8 mouse cellular contexts compared by ENCODE assay signal in the genomic region with DNA sequence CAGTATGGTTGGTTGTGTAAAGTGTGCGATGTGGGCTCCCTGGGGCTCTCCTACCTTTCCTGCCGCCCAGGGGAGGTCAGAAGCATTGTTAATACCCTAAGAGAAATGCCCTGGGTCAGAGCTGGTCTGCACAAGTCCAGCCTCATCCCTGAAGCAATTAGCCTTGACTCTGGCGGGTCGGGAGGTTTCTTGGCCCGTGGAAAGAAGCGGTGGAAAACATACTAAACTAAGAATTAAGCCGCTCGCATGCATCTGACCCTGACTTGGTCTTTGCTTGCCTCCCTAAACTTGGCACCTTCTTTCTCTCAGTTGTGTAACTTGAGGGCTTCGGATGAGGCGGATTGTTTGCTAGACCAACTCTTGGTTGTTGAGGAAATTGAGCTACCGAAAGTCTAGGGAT. TPM values are rescaled to one million over a fixed set of nuclear protein-coding genes. Genes with fewer than 3 reads are reported as not detected.
DNase-seq lines count a peak whose midpoint lies in the region; ATAC-seq and TF ChIP-seq lines count a peak whose summit lies in the region.

No protein-coding gene starts in this region.

- peaks cover 28% of the 10 kb centered on the region for H3K79me2 ChIP-seq in liver, adult 2 months (ENCODE audit: control insufficient read depth, insufficient read depth, low read length)

- peak overlapping the region; percentile 63 for H3K27ac ChIP-seq in liver, adult 2 months (replicated peaks; ENCODE audit: insufficient read depth, low read depth, low read length)
- H3K27ac ChIP-seq in heart, embryonic 15.5 days: peak overlapping the region; percentile 88
- H3K27ac ChIP-seq in limb, embryonic 12.5 days: peak overlapping the region; percentile 93

- TF ChIP-seq POLR2A in liver, adult 2 months (IDR thresholded peaks at IDR 0.05; ENCODE audit: extremely low read depth, insufficient read depth, low read length): no peak

- no peaks in the 10 kb centered on the region for H3K36me3 ChIP-seq in liver, adult 2 months (ENCODE audit: control insufficient read depth, insufficient read depth, low read length)
- H3K36me3 ChIP-seq in heart, embryonic 15.5 days: no peaks in the 10 kb centered on the region
- no peaks in the 10 kb centered on the region for H3K36me3 ChIP-seq in limb, embryonic 12.5 days

- H3K4me2 ChIP-seq in heart, embryonic 15.5 days: peak overlapping the region; percentile 79
- H3K4me2 ChIP-seq in limb, embryonic 12.5 days: peak overlapping the region; percentile 82

- H3K9ac ChIP-seq in liver, adult 2 months (ENCODE audit: low read depth, low read length): peak overlapping the region; percentile 95
- peak overlapping the region; percentile 86 for H3K9ac ChIP-seq in heart, embryonic 15.5 days
- peak overlapping the region; percentile 96 for H3K9ac ChIP-seq in limb, embryonic 12.5 days (replicated peaks)

- H3K9me3 ChIP-seq in heart, embryonic 15.5 days (replicated peaks): no peaks in the 10 kb centered on the region
- no peaks in the 10 kb centered on the region for H3K9me3 ChIP-seq in limb, embryonic 12.5 days

- H3K27me3 ChIP-seq in liver, adult 2 months (ENCODE audit: control insufficient read depth, insufficient read depth, low read length): no peaks in the 10 kb centered on the region
- no peaks in the 10 kb centered on the region for H3K27me3 ChIP-seq in heart, embryonic 15.5 days
- no peaks in the 10 kb centered on the region for H3K27me3 ChIP-seq in limb, embryonic 12.5 days

- ATAC-seq in heart, embryonic 15.5 days (replicated peaks; ENCODE audit: insufficient number of reproducible peaks, insufficient read depth, low FRiP score, low read depth): no peak
- no peak for ATAC-seq in limb, embryonic 12.5 days (ENCODE audit: insufficient number of reproducible peaks, insufficient read depth, low FRiP score, low TSS enrichment, low read depth)

- H3K4me1 ChIP-seq in liver, adult 2 months (ENCODE audit: control insufficient read depth, insufficient read depth, low read length): peaks cover 14% of the 10 kb centered on the region
- H3K4me1 ChIP-seq in heart, embryonic 15.5 days (replicated peaks): peaks cover 26% of the 10 kb centered on the region
- H3K4me1 ChIP-seq in limb, embryonic 12.5 days (replicated peaks): peaks cover 24% of the 10 kb centered on the region

- no peak for TF ChIP-seq CTCF in liver, adult 2 months (IDR thresholded peaks at IDR 0.05; ENCODE audit: low read depth, low read length)

- peak; percentile 67 for DNase-seq in liver, adult 2 months (ENCODE audit: extremely low read depth, low read depth, low spot score)
- DNase-seq in liver: no peak
- DNase-seq in adrenal gland, postnatal 25 days: peak; percentile 11
- peak; percentile 4 for DNase-seq in retina, embryonic 14.5 days (ENCODE audit: low spot score)
- no peak for DNase-seq in right cerebral cortex, postnatal 36 days (ENCODE audit: low spot score in 2 of 2)
- DNase-seq in cerebellum, adult 9-11 months: no peak

- WGBS in liver, adult 2 months: 3% methylated on average over 11 of the region's 11 CpGs
- 16% methylated on average over 11 of the region's 11 CpGs for WGBS in heart, embryonic 15.5 days
- WGBS in limb, embryonic 12.5 days: 25% methylated on average over 11 of the region's 11 CpGs

- H3K4me3 ChIP-seq in liver, adult 2 months (ENCODE audit: insufficient read depth, low read depth, low read length): peak overlapping the region; percentile 100
- H3K4me3 ChIP-seq in heart, embryonic 15.5 days: peak overlapping the region; percentile 83
- H3K4me3 ChIP-seq in limb, embryonic 12.5 days (replicated peaks): peak overlapping the region; percentile 99

RNA-seq across cellular contexts. Expression of a gene that starts 1.8 kb away (rescaled TPM):
- 24.2 and 30.9 TPM in 2 replicates for total RNA-seq in liver, adult 2 months (2014; rRNA removed)
- polyA plus RNA-seq in liver, adult 2 months (2012; rRNA removed): 26.6 and 27.8 TPM in 2 replicates
- 76.9 and 79.6 TPM in 2 replicates for total RNA-seq in adrenal gland, postnatal 25 days (2021)
- polyA plus RNA-seq in heart, embryonic 15.5 days (2015; fragmentation: Nextera tagmentation; extraction: Ambion mirVana): 18.1 and 22.2 TPM in 2 replicates
- polyA plus RNA-seq in limb, embryonic 12.5 days (2016; fragmentation: Nextera tagmentation; extraction: Ambion mirVana): 48.7 and 48.9 TPM in 2 replicates

Comparison
In these comparisons a context has a peak if more than half of its experiments do, and no peak if none do; other contexts are left out.
1. DNase-seq: peak in liver, adult 2 months (single experiment), adrenal gland, postnatal 25 days (single experiment) and retina, embryonic 14.5 days (single experiment); none in liver (single experiment), right cerebral cortex, postnatal 36 days (0 of 2) and cerebellum, adult 9-11 months (single experiment).
2. Peak in every context shown above with its lines, with median percentiles within 50 percentile points of each other: H3K27ac ChIP-seq, H3K4me3 ChIP-seq and H3K9ac ChIP-seq.